Mouse (Mus musculus): ENCODE results near the gene Ifitm10.
"Not testable (repeated sequence)": the region's sequence is repeated elsewhere in the genome, so short reads cannot be mapped to it uniquely, and the experiment has no call there.

The Ifitm10 gene

DNA sequence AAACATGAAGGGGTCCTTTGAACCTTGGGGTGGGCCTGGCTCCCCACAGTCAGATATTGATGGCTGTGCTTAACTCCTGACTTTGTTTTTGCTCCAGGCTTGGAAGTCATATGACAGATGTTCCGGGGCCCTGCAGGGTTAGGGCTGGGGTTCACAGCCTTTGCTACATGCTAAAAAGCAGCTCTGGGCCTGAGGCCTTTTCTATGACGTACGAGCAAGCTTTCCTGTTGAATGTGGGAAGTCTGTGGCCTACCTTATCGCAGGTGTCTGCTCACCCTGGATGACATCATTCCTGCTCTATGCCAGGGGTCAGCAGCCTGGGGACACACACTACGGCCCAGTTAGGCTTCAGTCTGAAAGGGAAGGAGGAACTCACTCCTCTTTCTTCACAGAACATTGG is 56.3 kb downstream of the Ifitm10 start:
- no peak for DNase-seq

DNA sequence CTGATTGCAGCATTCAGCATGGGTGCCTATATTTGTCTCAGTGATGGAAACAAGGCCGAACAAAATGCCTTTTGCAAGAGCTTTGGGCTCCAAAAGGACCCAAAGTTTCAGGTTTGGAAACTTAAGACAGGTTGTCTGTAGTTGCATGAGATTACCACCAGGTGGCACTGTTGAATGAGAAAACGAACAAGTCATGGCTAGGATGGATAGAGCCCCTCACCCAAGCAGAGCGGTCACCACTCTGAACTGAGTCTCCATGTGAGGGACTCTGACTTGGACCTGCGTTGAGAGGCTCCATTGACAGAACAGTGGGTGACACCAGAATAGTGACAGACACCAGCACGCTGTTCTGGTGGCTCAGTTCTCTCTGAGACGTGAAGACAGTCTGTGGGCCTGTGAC is 57.0 kb downstream of the Ifitm10 start:
- DNase-seq = no peak

DNA sequence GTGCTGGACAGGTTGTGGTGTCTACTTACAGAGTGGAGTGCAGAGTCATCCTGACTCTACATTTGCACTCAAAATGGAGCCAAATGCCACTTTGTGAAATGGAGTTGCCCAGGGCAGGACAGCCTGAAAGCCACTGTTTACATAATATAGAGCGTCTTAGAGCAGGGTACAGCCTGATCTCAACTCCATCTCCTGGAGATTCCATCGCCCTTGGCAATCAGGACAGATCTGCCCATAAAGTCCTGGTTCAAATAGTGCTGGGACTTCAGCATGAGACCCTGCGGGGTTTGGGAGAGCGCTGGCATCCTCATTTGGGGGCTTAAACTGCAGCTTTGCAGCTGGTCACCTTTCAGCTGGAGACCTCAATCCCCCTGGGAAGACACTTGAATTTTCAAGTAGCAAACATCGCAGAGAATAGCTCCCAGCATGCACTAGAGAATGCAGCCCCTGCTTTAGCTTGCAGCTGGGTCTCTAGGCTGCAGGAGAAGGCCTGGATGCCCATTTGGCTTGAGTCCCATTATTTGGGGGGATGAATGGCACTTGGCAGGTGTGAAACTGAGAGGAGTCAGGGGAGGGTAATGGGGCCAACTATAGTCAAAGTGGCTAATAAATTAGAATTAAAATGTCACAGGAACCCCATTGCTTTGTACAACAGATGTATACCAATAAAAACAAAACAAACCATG is 58.8 kb downstream of the Ifitm10 start:
- no peak for DNase-seq

DNA sequence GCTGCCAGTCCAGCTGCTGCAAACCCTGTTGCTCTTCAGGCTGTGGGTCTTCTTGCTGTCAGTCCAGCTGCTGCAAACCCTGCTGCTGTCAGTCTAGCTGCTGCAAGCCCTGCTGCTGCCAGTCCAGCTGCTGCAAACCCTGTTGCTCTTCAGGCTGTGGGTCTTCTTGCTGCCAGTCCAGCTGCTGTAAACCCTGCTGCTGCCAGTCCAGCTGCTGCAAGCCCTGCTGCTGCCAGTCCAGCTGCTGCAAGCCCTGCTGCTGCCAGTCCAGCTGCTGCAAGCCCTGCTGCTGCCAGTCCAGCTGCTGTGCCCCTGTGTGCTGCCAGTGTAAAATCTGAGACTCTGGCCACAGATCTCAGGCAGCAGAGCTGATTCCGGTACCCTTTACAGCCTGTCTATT is 69.6 kb downstream of the Ifitm10 start:
- not testable (repeated sequence) for DNase-seq

DNA sequence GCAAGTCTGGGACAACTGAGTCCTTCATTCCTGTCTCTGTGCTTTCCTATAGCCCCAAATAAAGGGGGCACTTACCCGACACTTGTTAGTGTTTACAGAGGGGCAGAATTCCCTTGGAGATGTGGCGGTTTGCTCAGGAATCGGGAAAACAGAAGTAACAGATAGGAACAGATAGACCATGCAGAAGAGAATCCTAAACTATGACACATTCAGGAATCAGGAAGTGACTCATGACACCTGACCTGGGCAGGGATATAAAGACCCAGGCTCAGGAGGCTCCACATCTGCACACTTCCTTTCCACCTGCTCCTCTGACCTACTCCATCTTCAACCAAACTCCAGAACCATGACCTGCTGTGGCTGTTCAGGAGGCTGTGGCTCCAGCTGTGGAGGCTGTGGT is 70.3 kb downstream of the Ifitm10 start, which contains the start of gene Krtap5-4:
Gene Krtap5-4, plus strand, starts transcription at position 301 of the 400 bp plus-strand sequence.
- DNase-seq = no peak

DNA sequence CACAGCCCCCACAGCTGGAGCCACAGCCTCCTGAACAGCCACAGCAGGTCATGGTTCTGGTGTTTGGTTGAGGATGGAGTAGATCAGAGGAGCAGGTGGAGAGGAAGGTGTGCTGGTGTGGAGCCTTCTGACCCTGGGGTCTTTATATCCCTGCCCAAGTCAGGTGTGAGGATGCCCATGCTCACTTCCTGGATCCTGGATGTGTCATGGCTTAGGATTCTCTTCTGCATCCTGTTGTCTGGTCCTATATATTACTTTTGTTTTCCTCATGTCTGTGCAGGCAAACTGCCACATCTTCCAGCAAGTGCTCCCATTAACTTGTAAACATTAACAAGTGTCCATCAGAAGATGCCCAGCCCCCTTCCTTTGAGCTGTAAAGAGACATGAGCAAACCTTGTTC is 76.5 kb downstream of the Ifitm10 start, which contains the start of gene Krtap5-1:
Gene Krtap5-1, minus strand, starts transcription at position 101 of the 400 bp plus-strand sequence.
- DNase-seq = not testable (repeated sequence)

- DNase-seq = not testable (repeated sequence)
These were observed 77.4 kb downstream of the Ifitm10 start for GRCm38 (mm10) chr7:142296108-142296507.

GRCm38 (mm10) chr7:142295418-142295817 is 78.1 kb downstream of the Ifitm10 start:
- DNase-seq = no peak

DNA sequence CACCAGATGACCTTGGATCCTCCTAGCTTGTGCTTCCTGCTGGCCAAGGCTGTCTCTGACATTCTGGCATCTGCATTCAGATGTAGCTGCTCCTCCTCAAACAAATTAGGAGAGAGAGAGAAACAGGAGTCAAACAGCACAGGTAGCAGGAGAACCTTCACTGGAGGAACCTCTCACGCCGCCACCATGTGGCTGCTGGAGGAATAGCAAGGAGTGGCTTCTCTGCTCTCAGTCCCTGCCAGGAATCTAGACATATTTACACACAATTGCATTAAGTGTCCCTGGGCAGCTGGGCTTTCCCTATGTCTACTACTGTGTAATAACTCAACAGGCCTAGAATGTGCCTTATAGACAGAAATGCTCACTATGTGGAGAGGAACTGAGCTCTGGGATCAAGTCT is 79.7 kb downstream of the Ifitm10 start:
- DNase-seq = not testable (repeated sequence)

- not testable (repeated sequence) for DNase-seq
These were observed 87.5 kb downstream of the Ifitm10 start for GRCm38 (mm10) chr7:142285910-142286612.

- peak; percentile 9 for DNase-seq
These were observed 88.3 kb downstream of the Ifitm10 start for GRCm38 (mm10) chr7:142285130-142285835.

DNA sequence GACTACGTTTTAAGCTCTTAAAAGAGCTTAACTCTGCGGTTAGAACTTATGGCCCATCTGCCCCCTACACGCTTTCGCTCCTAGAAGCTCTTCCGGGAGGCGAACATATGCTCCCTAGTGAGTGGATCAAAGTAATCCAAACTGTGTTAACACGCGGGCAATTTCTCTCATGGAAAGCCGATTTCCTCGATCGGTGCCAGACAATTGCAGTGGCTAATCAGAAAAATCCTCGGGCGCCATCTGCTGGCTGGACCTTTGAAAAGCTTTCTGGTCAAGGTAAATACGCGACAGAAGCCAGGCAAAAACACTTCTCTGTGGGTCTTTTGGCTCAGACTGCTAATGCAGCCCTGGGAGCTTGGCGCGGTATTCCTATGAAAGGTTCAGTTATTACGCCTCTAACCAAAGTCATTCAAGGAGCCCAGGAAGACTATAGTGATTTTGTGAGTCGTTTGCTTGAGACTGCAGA is 88.9 kb downstream of the Ifitm10 start:
- DNase-seq = peak; percentile 87

- DNase-seq = peak; percentile 14
These were observed 89.4 kb downstream of the Ifitm10 start for GRCm38 (mm10) chr7:142284023-142284591.

DNA sequence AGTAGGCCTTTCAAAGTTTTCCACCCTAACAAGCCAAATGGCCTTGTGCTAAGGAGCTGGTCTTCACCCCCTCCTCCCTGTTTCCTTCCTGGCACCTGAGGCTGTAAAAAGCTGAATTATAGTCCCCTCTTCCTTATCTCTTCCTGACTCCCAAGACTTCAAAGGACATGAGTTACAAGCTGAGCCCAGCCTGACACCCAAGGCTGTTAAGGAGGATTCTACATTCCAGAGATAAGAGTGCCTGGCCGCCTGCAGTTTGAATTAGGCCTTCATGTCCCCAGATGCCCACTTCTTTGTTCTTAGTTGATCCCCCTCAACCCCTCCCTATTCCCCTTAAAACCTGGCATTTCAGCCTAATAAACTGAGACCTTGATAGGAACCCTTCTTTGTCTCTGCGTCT is 90.7 kb downstream of the Ifitm10 start:
- not testable (repeated sequence) for DNase-seq

GRCm38 (mm10) chr7:142279291-142279690 is 94.3 kb downstream of the Ifitm10 start:
- not testable (repeated sequence) for DNase-seq

GRCm38 (mm10) chr7:142278183-142278582 is 95.4 kb downstream of the Ifitm10 start:
- not testable (repeated sequence) for DNase-seq

Measured in layer of hippocampus, adult 9-11 months (tissue).